Mouse (Mus musculus) lung, postnatal 36 days (tissue): Measurements from ENCODE around the gene Zswim4.

Experiments used
- DNase-seq: peaks from one replicate; pipeline ENCODE4 v3.0.0; 2022; ENCODE audit warnings: mixed read lengths

Gene Zswim4

DNA sequence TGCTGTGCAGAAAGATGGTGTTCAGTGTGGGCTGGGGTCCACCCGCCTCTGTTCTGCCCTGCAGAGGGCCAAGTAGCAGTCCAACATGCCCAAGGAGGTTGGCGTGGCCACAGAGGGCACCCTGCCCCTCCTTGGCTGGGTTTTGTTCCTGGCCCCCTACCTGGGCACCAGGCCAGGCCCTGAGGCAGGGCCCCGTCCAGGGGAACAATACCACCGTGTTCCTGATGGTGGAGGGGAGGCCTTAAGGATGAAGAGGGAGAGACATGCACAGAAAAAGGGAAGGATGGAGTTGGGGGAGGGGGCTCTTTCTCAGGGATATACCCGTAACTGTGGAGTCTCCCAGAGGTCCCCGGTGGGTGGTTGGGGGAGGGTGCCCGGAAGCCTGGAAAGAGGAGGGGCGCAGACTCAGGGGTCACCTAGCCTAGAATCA, 36.7 kb downstream of the Zswim4 start:
- DNase-seq: no peak

DNA sequence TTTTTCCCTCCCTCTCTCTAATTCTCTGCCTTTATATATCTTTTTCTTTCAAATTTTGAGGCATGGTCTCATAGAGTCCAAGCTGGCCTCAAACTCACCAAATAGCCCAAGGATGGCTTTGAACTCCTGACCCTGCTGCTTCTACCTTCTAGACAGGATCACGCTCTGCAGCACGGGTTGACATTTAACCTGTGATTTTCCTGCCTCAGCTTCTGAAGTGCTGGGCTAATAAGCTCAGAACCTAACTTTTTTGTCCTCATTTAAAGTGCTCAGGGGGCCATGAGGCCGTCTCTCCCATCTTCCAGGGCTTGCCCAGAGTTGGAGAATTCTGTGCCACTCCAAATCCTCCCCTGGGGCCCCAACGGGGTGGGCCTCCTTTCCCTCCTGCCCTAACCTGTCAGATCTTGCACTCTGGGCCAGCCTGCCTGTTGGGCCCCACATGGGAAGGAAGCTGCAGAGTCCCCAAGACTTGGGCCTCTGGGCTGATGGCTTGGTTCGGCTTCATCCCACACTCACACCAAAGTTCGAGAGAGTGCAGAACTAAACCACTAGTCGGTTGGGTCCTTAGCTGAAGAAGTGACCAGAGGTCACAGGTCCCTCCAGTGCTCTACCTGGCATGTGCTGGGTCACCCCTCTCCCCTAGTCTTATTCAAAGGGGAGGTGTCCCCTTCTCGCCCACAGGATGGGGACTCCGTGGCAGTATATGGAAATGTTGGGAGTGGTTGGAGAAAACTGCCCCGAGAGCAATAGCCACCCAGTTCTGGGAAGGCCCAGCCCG, 37.3 kb downstream of the Zswim4 start:
- no peak for DNase-seq

GRCm38 (mm10) chr8:84198871-84199270, 38.0 kb downstream of the Zswim4 start:
- no peak for DNase-seq

- peak; percentile 99 for DNase-seq
These were observed 38.7 kb downstream of the Zswim4 start for GRCm38 (mm10) chr8:84197922-84198774.

DNA sequence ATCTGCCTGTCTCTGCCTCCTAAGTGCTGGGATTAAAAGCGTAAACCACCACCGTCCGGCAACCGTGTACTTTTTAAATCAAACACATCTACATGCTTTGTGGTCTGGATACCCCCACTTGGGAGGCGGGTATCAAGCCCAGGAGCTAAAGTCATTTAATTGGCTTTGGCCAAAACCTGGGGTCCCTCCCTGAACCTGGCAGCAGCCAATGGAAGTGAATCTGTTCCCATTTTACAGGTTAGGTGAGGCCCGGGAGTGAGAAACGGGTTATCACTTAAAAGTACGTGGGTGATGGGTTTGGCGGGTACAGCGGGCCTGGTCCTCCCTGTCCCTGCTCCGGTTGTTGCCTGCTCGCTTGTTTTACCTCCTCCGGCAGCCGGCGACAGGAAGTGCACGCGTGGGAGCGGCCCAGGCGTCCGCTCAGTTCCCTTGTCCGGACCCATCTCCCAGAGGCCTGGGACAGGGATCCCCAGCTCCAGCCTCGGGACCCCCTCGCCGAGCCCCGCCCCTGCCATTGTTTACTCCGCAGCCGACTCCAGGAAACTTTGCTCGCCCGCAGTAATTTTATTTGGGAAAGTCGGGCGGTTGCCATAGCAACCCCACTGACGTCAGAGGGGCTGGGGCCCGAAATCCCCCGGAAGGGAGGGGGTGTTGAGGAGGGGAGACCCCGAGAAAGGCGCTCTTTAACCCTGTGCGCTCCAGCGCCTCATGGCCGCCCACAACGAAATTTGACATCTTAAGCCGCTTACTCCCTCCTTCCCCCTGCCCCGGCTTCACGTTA, 39.5 kb downstream of the Zswim4 start:
- peak; percentile 93 for DNase-seq

- no peak for DNase-seq
These were observed 42.6 kb downstream of the Zswim4 start for GRCm38 (mm10) chr8:84194224-84194743.

DNA sequence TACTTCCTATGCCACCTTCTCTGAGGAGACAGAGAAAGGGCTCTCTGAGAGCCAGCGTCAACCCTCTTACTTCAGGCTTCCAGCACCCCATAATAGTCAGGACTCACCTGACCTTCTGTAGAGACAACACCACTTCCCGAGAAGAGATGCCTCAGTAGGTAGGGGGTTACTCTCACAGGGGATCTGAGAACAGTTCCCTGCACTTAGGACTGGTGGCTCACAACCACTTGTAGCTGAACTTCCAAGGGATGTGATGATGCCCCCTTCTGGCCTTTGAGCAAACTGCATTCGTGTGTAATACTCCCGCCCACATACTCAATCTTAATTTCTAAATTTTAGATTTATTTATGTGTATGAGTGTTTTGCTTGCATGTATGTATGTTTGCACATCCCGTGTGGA, 43.3 kb downstream of the Zswim4 start:
- no peak for DNase-seq

DNA sequence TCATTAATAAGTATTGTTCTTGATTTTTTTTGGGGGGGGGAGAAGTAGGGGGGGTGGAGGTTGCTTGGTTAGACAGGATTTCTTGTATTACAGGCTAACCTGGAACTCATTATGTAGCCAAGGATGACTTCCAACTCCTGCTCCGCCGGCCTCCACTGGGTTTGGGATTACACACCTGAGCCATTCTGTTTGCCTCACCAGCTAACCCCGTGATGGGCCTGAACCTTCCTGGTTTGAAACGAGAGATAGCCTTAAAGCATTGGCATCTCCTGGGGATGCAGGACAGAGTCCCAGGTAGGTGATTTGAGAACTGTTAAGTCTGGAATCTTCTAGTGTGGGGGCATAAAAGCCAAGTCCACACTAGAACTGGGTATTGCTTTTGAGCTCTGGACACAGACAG, 43.7 kb downstream of the Zswim4 start:
- DNase-seq: no peak

DNA sequence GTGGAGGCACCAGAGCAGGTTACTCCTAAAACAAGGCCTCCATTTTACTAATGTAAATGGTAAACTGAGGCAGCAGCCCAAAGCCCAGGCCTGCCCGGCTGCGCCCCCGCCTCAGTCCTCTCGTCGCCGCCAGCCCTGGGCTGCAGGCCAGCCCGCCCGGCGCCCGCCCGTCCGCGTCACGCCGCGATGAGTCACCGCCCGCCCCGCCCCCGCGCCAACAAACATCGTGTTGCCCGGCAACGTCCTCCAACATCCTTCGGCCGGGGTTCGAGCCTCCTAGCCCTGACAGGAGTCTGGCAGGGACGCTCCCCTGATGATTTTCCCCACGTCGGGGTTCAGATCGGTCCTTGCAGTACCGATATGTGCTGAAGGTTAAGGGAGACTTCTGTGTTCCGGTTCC, 44.3 kb downstream of the Zswim4 start:
- DNase-seq: peak; percentile 90

DNA sequence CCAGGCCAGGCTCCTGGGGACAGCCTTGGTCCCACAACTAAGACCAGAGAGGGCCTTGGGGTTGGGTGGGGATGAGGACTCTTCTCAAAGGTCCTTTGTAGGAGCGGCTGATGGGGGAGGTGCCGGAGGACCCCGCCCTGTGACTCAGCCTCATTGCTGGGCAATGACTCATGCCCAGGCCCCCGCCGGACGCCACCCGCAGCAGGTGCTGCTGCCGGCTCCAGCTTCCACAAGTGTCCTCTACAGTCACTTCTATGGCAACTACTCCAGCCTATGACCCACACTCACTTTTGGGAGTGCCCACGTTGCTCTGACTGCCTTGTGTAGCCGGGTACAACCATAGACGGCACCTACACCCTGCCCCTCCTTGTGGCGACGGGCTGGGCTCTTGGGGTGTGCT, 44.8 kb downstream of the Zswim4 start:
- peak; percentile 95 for DNase-seq

- DNase-seq: peak; percentile 55
These were observed 46.5 kb downstream of the Zswim4 start for GRCm38 (mm10) chr8:84190191-84190867.

DNA sequence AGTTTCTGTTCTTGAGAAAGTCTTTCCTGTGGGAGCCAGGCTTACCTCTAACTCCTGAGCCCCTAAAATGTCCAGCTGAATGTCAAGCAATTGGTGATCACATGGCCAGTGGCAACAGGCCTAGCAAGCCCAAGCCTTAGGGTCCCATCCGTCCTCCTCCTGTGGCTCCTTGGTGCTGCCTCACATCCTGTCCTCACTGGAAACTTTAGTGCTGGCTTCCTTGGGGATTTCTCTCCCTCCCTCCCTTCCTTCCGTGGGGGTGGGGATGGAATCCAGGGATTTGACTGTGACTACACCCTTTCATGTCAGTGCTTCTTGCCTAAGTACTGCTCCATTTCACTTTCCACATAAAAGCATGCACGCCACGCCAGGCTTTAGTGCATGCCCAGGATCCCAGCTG, 47.3 kb downstream of the Zswim4 start:
- peak; percentile 86 for DNase-seq

- peak; percentile 58 for DNase-seq
These were observed 48.2 kb downstream of the Zswim4 start for GRCm38 (mm10) chr8:84188671-84189070.

GRCm38 (mm10) chr8:84187065-84187755, 49.6 kb downstream of the Zswim4 start:
- DNase-seq: peak; percentile 89

GRCm38 (mm10) chr8:84186547-84186946, 50.3 kb downstream of the Zswim4 start:
- DNase-seq: peak; percentile 93

DNA sequence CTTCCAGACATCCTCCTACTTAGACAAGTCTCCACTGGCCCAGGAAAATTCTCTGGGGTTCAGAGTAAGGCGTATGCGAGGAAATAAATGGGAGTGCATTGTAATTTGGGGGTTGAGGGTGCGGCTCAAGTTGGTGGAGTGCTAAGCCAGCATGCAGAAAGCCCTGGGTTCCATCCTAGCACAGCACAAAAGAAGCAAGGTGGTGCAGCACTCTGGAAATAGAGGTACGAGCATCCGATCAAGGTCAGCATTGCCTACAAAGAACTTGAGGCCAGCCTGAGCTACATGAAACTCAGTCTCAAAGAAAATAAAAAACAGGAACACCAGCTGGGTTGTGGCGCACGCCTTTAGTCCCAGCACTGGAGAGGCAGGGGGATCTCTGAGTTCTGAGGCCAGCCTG, 51.7 kb downstream of the Zswim4 start, which contains the start of gene Nanos3:
TSS of gene Nanos3 (minus strand) at position 101 of the 400 bp plus-strand sequence.
- DNase-seq: no peak

GRCm38 (mm10) chr8:84184085-84185043, 52.5 kb downstream of the Zswim4 start:
- DNase-seq: no peak

GRCm38 (mm10) chr8:84183261-84184084, 53.4 kb downstream of the Zswim4 start:
- no peak for DNase-seq

- DNase-seq: no peak
These were observed 54.0 kb downstream of the Zswim4 start for GRCm38 (mm10) chr8:84182833-84183232.
